Mouse (Mus musculus): ENCODE measurements around the gene Gm13285.

- no peak for TF ChIP-seq CTCF (IDR thresholded peaks at IDR 0.05; ENCODE audit: extremely low read depth, insufficient read depth, low read length)
- TF ChIP-seq POLR2A (IDR thresholded peaks at IDR 0.05; ENCODE audit: extremely low read depth, insufficient read depth, low read length) = no peak
These were observed 40.6 kb downstream of the Gm13285 start for GRCm38 (mm10) chr4:88840058-88840457.

All from cortical plate, adult 2 months (tissue).